Comparison of ENCODE assay signal across 7 mouse cellular contexts in genomic region chr9:36968713-36969112, GRCm38 (mm10).
DNase-seq lines count a peak whose midpoint lies in the region; ATAC-seq and TF ChIP-seq lines count a peak whose summit lies in the region.

No protein-coding gene starts in this region.

- DNase-seq in spleen, adult 2 months (ENCODE audit: low read depth in 1 of 2, low spot score in 2 of 2), result peak in 1 of 2 experiments; percentile 6
- DNase-seq in spleen, adult 12 weeks (ENCODE audit: low spot score), result no peak
- peak; percentile 23 to 29 for DNase-seq in thymus, postnatal 36 days

- H3K4me3 ChIP-seq in spleen, adult 2 months (ENCODE audit: extremely low read depth, insufficient read depth, insufficient read length), result no peak overlapping the region
- no peak overlapping the region for H3K4me3 ChIP-seq in bone marrow macrophage, adult 2 months (ENCODE audit: insufficient read depth, low read length)
- no peak overlapping the region for H3K4me3 ChIP-seq in embryonic facial prominence, embryonic 15.5 days (replicated peaks)
- H3K4me3 ChIP-seq in intestine, postnatal 0 days (ENCODE audit: low read depth, low read length), result no peak overlapping the region
- H3K4me3 ChIP-seq in midbrain, embryonic 15.5 days, result no peak overlapping the region

- no peaks in the 10 kb centered on the region for H3K27me3 ChIP-seq in spleen, adult 2 months (ENCODE audit: control insufficient read depth, insufficient read depth, low read length)
- H3K27me3 ChIP-seq in embryonic facial prominence, embryonic 15.5 days, result no peaks in the 10 kb centered on the region
- no peaks in the 10 kb centered on the region for H3K27me3 ChIP-seq in intestine, postnatal 0 days (replicated peaks; ENCODE audit: control insufficient read depth, insufficient read depth, low read length)
- no peaks in the 10 kb centered on the region for H3K27me3 ChIP-seq in midbrain, embryonic 15.5 days (replicated peaks)

- peak; percentile 32; the same call in 1 of the 2 replicates for TF ChIP-seq CTCF in spleen, adult 2 months (IDR thresholded peaks at IDR 0.05; ENCODE audit: extremely low read depth, insufficient read depth, insufficient read length, insufficient replicate concordance)
- TF ChIP-seq CTCF in bone marrow macrophage, adult 2 months (IDR thresholded peaks at IDR 0.05; ENCODE audit: low read depth, low read length), result peak; percentile 32; the same call in 1 of the 2 replicates
- peak; percentile 85 for TF ChIP-seq CTCF in intestine, postnatal 0 days (IDR thresholded peaks at IDR 0.05; ENCODE audit: low read depth)

- H3K9ac ChIP-seq in embryonic facial prominence, embryonic 15.5 days, result no peak overlapping the region
- no peak overlapping the region for H3K9ac ChIP-seq in intestine, postnatal 0 days (ENCODE audit: low read depth, low read length)
- H3K9ac ChIP-seq in midbrain, embryonic 15.5 days, result no peak overlapping the region

- no peak for TF ChIP-seq POLR2A in spleen, adult 2 months (IDR thresholded peaks at IDR 0.05; ENCODE audit: low read depth, low read length)
- no peak for TF ChIP-seq POLR2A in bone marrow macrophage, adult 2 months (IDR thresholded peaks at IDR 0.05; ENCODE audit: borderline replicate concordance, low read depth, low read length)

- peak; percentile 31; the same call in 1 of the 2 replicates for ATAC-seq in embryonic facial prominence, embryonic 15.5 days (ENCODE audit: insufficient number of reproducible peaks, low FRiP score, low TSS enrichment, low read depth)
- no peak; the same call in 1 of the 2 replicates for ATAC-seq in intestine, postnatal 0 days
- peak; percentile 45 for ATAC-seq in midbrain, embryonic 15.5 days (replicated peaks)

- H3K27ac ChIP-seq in spleen, adult 2 months (ENCODE audit: insufficient read depth, low read length), result no peak overlapping the region
- no peak overlapping the region for H3K27ac ChIP-seq in bone marrow macrophage, adult 2 months (ENCODE audit: insufficient read depth, low read depth, low read length)
- no peak overlapping the region for H3K27ac ChIP-seq in embryonic facial prominence, embryonic 15.5 days (replicated peaks)
- no peak overlapping the region for H3K27ac ChIP-seq in intestine, postnatal 0 days (ENCODE audit: low read depth, low read length)
- no peak overlapping the region for H3K27ac ChIP-seq in midbrain, embryonic 15.5 days

- no peaks in the 10 kb centered on the region for H3K4me1 ChIP-seq in spleen, adult 2 months (ENCODE audit: control insufficient read depth, insufficient read depth, insufficient read length)
- H3K4me1 ChIP-seq in bone marrow macrophage, adult 2 months (ENCODE audit: control insufficient read depth, insufficient read depth, low read length), result no peaks in the 10 kb centered on the region
- peaks cover 21% of the 10 kb centered on the region for H3K4me1 ChIP-seq in embryonic facial prominence, embryonic 15.5 days
- H3K4me1 ChIP-seq in intestine, postnatal 0 days (replicated peaks; ENCODE audit: control insufficient read depth, insufficient read depth, low read length), result no peaks in the 10 kb centered on the region
- H3K4me1 ChIP-seq in midbrain, embryonic 15.5 days, result peaks cover 33% of the 10 kb centered on the region

- H3K36me3 ChIP-seq in spleen, adult 2 months (ENCODE audit: control insufficient read depth, insufficient read depth, low read length), result no peaks in the 10 kb centered on the region
- H3K36me3 ChIP-seq in embryonic facial prominence, embryonic 15.5 days, result no peaks in the 10 kb centered on the region
- H3K36me3 ChIP-seq in intestine, postnatal 0 days (ENCODE audit: control insufficient read depth, insufficient read depth), result no peaks in the 10 kb centered on the region
- H3K36me3 ChIP-seq in midbrain, embryonic 15.5 days (replicated peaks), result no peaks in the 10 kb centered on the region

- H3K9me3 ChIP-seq in embryonic facial prominence, embryonic 15.5 days (replicated peaks), result no peaks in the 10 kb centered on the region
- H3K9me3 ChIP-seq in intestine, postnatal 0 days (ENCODE audit: control insufficient read depth), result no peaks in the 10 kb centered on the region
- no peaks in the 10 kb centered on the region for H3K9me3 ChIP-seq in midbrain, embryonic 15.5 days

- 49% methylated on average over 7 of the region's 7 CpGs for WGBS in spleen, adult 2 months
- WGBS in embryonic facial prominence, embryonic 15.5 days, result 42% methylated on average over 7 of the region's 7 CpGs
- 42% methylated on average over 7 of the region's 7 CpGs for WGBS in intestine, postnatal 0 days
- WGBS in midbrain, embryonic 15.5 days, result 34% methylated on average over 7 of the region's 7 CpGs

- H3K4me2 ChIP-seq in embryonic facial prominence, embryonic 15.5 days (replicated peaks), result no peak overlapping the region
- no peak overlapping the region for H3K4me2 ChIP-seq in intestine, postnatal 0 days (replicated peaks; ENCODE audit: low read depth)
- H3K4me2 ChIP-seq in midbrain, embryonic 15.5 days, result no peak overlapping the region

Comparison
In these comparisons a context has a peak if more than half of its experiments do, and no peak if none do; other contexts are left out.
1. CTCF ChIP-seq: peak in every context shown above with its lines; median percentile 85 in intestine, postnatal 0 days; 32 in spleen, adult 2 months; 32 in bone marrow macrophage, adult 2 months.